Mouse (Mus musculus) embryonic facial prominence, embryonic 11.5 days (tissue): ENCODE data around the gene Rpgr. TPM values are rescaled to one million over a fixed set of nuclear protein-coding genes. Genes with fewer than 3 reads are reported as not detected.

ENCODE experiments used
- polyA plus RNA-seq: library from polyadenylated mRNA; unstranded; fragments of >200 nt; fragmentation: Nextera tagmentation; extraction: Ambion mirVana; gene quantifications from 2 replicates; pipeline ENCODE4 v1.2.1, GENCODE M21; 2014

Gene Rpgr
- polyA plus RNA-seq, 1 experiment from 2014 or later: 33.1 TPM

Other genes with a start within 250 kb of the Rpgr start
- gene Srpx, start 99.2 kb downstream of the Rpgr start, polyA plus RNA-seq: 6.8 and 7.8 TPM in 2 replicates
- not detected in 2 replicates for gene Otc, start 35.4 kb upstream of the Rpgr start, polyA plus RNA-seq